Mouse (Mus musculus) brain, embryonic 14.5 days (tissue): ENCODE measurements around the gene Atf6b. TPM values are rescaled to one million over a fixed set of nuclear protein-coding genes. Genes with fewer than 3 reads are reported as not detected.

Source experiments
- DNase-seq: peaks from one replicate; pipeline ENCODE4 v3.0.0-alpha.2; 2011; ENCODE audit warnings: low read depth
- CTCF ChIP-seq: fragments of 200-500 bp; IDR thresholded peaks from 2 replicates; pipeline ENCODE4 v1.5.1; 2012; ENCODE audit warnings: inconsistent platforms, mild to moderate bottlenecking, moderate library complexity, borderline replicate concordance; ENCODE audit not compliant: insufficient read depth, insufficient read length; ENCODE audit errors: extremely low read depth
- POLR2A ChIP-seq: fragments of 200-500 bp; IDR thresholded peaks from 2 replicates; pipeline ENCODE4 v1.6.1; 2012; ENCODE audit warnings: mild to moderate bottlenecking, inconsistent platforms, borderline replicate concordance; ENCODE audit not compliant: poor library complexity, insufficient read depth, insufficient read length, severe bottlenecking; ENCODE audit errors: extremely low read depth
- polyA plus RNA-seq: library from polyadenylated mRNA; depleted of rRNA; stranded (reverse); fragments of >200 nt; gene quantifications from 2 replicates; pipeline ENCODE4 v1.2.3, GENCODE M21; 2012

The Atf6b gene
- polyA plus RNA-seq, 1 experiment: 113 TPM

DNA sequence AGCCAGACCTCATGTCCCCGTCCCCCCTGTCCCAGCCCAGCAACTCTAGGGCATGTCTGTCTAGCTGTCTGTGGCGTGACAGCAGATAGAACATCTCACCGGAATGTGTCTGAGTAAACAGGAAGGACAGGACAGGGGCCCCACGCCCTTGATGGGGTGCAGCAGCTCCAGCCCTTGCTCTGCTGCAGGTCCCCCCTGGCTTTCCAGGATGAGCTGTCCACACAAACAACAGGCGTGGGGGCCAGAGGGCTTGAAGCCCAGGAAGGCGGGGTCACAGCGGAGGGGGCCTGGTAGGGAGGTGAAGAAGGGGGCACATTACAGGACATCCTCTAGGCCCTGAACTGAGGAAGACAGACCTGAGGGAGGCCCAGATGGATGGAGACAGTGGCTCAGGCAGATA, 8.2 kb downstream of the Atf6b start:
- DNase-seq: no peak
- no peak for TF ChIP-seq POLR2A
- no peak for TF ChIP-seq CTCF

GRCm38 (mm10) chr17:34655581-34655991, 8.6 kb downstream of the Atf6b start:
- DNase-seq: peak; percentile 57

DNA sequence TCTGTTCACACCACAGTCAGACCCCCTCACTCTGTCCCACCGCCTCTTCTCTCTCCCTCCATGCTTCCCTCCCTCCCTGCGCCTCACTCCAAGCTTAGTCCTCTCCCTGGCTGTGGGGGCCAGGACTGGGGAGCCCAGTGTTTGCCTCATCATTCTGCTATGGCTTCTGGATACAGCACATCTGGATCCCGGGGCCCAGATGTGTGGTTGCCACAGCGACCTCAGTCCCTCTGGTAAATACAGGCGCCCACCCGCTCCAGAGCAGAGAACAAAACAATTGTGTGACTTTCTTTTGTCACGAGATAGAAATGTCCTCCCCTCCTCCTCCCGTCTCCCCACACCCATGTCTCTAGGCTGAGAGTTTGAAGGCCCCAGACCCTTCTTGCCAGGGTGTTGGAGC, 9.7 kb downstream of the Atf6b start:
- no peak for DNase-seq
- TF ChIP-seq POLR2A (no peak), CTCF (no peak)

More at GRCm38 (mm10) chr17:34655581-34655991, 8.6 kb downstream of the Atf6b start:
- no peak for TF ChIP-seq CTCF
- no peak for TF ChIP-seq POLR2A

- DNase-seq: no peak
- TF ChIP-seq POLR2A: no peak
Measured at GRCm38 (mm10) chr17:34657271-34657670, 10.3 kb downstream of the Atf6b start.

DNA sequence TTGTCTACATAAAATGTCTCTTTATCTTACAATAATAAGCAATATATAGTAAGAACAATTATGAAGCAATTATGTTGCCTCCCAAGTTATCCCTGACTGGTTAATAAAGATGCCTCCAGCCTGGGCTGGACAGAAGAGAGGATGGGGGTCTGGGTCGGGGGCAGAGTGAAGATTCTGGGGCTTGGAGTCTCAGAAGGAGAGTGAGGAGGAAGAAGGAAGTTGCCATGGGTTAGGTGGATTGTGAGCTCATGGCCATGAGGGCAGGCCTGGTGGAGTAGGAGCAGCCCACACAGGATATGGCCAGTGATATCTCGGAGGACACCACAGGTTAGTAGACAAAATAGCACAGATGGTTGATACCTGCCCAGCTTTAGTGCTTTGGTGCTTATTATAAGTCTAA, 11.2 kb downstream of the Atf6b start:
- TF ChIP-seq POLR2A (no peak), CTCF (no peak)
- DNase-seq: no peak

DNA sequence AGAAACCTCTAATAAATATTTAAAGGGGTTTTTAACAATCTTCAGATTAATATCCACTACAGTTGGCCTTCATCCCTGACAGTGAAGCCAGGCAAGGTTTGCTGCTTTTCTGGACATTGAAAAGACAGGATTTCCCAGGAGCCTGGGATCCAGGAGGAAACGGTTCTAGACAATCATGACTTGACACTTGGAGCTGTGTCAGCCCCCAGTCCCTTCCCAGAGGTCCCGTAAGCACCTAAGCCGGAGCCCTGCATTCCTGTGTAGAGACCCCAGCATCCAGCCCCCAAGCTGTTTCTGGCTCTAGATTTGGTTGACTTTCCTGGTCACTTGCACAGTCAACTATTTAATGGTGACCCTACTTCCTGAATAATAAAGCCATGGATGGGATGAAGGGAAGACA, 11.6 kb downstream of the Atf6b start:
- no peak for TF ChIP-seq CTCF
- TF ChIP-seq POLR2A: no peak

GRCm38 (mm10) chr17:34659181-34659896, 12.4 kb downstream of the Atf6b start:
- TF ChIP-seq POLR2A: no peak
- DNase-seq: no peak

More for the DNA sequence above, 11.6 kb downstream of the Atf6b start:
- DNase-seq: no peak

DNA sequence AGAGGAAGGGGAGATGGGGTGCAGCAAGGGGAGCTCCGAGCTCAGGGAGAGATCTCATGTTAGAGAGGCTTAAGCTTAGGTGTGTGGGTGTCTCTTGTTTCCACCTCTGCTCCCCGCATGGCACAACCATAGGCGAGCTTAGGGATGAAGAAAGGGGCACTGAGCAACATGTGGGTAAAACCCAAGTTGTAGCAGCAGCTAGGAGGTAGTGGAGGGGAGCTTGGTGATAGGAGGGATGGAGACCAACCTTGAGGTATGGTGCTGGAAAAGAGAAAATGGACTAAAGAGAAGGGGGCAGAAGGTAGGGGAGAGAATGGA, 12.9 kb downstream of the Atf6b start:
- no peak for TF ChIP-seq POLR2A
- no peak for TF ChIP-seq CTCF
- no peak for DNase-seq

GRCm38 (mm10) chr17:34660259-34660820, 13.4 kb downstream of the Atf6b start:
- no peak for DNase-seq
- no peak for TF ChIP-seq CTCF
- TF ChIP-seq POLR2A: no peak

GRCm38 (mm10) chr17:34661121-34661591, 14.2 kb downstream of the Atf6b start:
- TF ChIP-seq POLR2A (no peak), CTCF (no peak)
- no peak for DNase-seq

DNA sequence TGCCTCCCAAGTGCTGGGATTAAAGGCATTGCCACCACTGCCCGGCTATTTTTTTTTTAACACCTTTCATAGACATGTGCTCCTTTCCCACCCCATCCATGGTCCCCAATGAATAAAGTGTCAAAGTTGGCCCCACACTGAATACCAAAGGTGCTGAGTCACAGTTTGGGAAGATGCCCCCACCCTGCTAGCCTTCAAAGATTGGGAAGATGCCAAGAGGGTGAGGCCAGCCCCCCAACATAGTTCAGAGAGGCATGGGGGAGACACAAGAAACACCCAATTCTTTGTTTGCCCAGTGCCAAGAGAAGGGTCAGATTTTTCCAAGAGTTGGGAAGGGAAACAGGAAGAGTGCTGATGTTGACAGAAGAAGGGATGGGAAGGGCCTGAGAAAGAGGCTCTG, 15.5 kb downstream of the Atf6b start:
- DNase-seq: no peak
- TF ChIP-seq CTCF (no peak), POLR2A (no peak)

DNA sequence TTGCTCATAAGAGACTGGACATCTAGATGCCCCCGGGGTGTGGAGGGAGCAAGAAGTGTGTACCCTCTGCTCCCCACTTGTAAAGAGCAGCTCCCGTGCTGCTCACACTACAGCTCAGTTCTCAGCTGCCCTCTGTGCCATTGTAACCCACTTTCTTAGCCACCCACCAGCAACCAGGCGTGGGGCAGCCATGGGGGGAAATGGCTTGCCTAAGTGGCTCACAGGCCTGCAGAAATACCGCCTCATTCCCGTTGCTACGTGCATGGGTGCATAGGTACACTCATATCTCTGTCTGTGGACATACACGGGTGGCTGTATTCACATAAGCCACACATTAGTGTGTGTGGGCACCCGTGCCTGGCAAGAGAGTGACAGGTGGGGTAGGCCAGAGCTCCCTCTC, 16.0 kb downstream of the Atf6b start:
- no peak for DNase-seq

More for the DNA sequence above, 16.0 kb downstream of the Atf6b start:
- TF ChIP-seq CTCF (no peak), POLR2A (no peak)
